Mouse (Mus musculus) right cerebral cortex, adult 2 months (tissue): ENCODE data around the gene Cdk2.
A peak's percentile ranks its signal among the peaks of the same experiment; 100 is the strongest.

ENCODE experiments used
- DNase-seq, 2 experiments: peaks; one replicate each; pipeline ENCODE4 v3.0.0; 2021 to 2022; ENCODE audit warnings: low spot score in 2 of 2

Cdk2 gene

DNA sequence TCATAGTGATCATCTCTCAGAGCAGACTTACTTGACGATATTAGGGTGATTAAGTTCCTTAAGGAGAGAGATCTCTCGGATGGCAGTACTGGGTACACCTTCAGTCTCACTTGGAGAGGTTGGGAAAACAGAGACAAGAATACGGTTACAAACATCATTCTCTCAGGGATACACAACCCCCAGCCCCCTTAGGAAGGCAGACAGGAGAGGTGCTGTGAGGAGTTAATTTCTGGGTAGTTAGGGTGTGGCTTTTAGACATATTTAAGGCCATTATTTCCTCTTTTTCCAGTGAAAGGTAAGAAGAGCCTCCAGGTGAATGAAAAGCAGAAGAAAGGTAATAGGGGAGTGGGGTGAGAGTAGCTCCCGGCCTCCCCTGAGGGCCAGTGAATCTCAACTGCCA lies 936 bp downstream of the Cdk2 start, which contains the start of gene Pmel:
Gene Pmel, plus strand, starts transcription at position 301 of the 400 bp plus-strand sequence.
- no peak for DNase-seq

DNA sequence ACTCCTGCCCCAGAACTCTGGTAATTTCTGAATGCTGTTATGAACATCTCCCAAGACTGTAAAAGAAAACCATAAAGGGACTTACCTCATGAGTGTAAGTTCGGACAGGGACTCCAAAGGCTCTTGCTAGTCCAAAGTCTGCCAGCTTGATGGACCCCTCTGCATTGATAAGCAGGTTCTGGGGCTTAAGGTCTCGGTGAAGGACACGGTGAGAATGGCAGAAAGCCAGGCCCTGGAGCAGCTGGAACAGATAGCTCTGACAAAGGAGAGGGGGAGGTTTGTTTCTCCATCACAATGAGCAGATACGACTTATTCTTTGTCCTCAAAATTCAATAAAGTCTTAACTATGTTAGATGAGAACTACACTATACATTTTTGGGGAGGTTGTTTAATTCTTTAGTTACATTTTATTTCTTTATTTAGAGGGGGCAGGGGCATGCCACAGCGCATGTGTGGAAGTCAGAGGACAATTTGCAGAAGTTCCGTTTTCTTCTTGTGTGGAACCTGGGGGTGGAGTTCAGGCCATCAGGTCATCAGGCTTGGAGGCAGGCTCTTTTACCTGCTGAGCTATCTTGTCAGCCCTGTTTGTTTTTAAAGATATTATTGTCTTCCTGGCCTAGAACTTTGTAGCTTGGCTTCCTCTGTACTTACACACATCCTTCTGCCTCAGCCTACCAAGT lies 2.4 kb downstream of the Cdk2 start:
- no peak for DNase-seq

- DNase-seq = no peak
Measured at GRCm38 (mm10) chr10:128700712-128701111, 4.1 kb downstream of the Cdk2 start.

GRCm38 (mm10) chr10:128699611-128700010 lies 5.2 kb downstream of the Cdk2 start:
- DNase-seq = no peak

DNA sequence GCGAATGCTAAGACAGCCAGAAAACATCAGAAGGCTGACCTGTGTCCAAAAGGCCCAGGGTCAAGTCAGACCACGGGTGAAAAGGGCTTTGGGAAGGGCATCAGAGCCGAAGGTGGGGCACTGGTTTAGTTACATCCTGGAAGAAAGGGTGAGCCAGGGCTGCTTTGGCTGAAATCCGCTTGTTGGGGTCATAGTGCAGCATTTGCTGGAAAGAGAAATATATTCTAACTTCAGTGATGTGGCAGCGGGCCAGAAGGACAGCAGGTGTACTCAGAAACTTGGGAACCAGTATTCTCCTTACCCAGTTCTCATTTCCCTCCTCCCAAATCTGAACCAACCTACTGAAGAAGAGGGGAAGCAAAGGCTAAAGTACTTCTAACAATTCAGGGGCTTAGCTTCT lies 5.8 kb downstream of the Cdk2 start:
- DNase-seq = no peak

DNA sequence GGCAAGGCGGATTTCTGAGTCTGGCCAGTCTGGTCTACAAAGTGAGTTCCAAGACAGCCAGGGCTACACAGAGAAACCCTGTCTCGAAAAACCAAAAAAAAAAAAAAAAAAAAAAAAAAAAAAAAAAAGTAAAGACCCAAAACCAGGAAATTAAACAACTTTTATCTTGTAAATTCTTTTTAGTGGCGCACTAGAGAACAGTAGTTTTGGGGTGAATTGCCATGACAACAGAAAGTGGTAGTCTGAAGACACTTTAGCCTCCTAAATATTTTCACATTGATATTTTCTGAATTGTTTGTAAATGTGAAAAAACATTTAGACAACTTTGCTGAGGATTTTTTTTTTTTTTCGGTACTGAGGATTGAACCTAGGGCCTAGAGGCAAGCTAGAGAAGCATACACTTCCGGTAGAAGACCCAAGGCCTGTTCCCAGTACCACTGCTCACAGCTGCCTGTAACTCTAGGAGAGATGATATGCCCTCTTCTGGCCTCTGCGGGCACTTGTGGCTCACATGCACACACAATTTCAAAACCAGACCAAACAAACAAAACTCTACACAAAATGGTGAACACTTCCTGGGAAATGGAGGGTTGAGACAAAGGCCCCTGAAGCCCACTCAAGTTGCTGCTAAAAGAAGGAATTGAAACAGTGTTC lies 7.6 kb downstream of the Cdk2 start:
- no peak for DNase-seq

DNA sequence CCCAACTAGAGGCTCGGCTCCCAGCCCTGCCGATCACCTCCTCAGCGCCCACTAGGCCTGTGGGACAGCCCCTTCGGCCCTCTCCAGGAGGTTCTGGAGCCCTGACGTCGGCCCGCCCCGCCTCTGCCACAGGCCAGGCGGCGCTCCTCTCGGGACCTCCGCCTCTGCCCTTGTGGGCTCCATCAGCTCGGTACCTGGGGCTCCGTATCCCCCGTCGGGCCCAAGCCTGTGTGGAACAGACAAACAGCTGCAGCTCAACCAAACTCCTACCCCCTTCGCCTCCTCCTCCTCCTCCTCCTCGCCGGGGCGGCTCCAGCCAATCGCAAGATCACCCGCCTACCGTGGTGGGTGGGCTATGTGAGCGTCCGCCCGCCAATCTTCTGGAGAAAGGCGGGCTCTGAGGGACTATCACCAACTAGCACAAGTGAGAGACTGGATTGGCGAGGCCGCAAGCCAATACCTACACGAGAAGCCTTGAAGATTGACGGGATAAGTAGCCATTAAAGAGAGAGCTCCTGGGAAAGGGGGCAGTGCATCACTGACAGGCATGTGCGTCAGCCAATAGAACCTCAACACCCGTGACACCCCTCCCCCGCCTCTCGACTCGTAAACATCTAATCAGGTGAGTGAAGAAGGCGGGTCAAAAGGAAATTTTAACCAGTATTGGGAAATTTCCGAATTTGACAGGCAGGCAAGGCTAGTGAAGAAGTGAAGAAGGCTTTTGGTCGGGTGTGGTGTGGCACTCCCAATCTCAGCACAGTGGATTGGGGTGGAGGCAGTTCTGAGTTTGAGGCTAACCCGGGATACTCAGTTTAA lies 8.6 kb downstream of the Cdk2 start, which contains the start of gene Rab5b:
Gene Rab5b, minus strand, starts transcription at position 273 of the 816 bp plus-strand sequence.
- DNase-seq = peak; percentile 99 to 100

DNA sequence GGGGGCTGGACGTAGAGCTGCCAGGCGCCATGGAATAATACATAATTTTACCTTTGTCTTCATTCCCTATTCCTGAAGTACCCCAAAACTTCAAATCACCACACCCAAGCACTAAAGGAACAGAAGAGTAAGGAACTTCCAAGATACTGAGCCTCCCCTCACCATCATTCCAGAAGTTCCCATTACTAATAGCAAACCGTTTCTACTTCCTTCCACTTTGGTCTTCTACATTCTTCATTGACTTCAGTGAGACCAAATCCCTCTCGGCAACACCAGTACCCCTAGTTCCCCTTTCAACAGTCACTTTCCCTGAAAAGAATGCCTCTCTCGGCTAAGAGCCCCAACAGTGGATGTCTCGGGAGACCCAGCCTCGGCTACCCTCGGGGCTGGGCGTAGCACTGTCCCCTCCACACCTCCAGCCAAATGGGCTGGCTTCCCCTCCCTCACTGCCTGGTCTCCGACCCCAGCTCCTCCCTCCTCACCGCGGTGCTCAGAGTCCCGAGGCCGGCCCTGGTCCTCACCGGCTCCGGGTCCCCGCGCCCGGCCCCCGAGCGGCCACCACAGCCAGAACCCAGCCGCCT lies 9.3 kb downstream of the Cdk2 start:
- DNase-seq = no peak

- no peak for DNase-seq
Measured at GRCm38 (mm10) chr10:128674469-128675008, 30.3 kb downstream of the Cdk2 start.

DNA sequence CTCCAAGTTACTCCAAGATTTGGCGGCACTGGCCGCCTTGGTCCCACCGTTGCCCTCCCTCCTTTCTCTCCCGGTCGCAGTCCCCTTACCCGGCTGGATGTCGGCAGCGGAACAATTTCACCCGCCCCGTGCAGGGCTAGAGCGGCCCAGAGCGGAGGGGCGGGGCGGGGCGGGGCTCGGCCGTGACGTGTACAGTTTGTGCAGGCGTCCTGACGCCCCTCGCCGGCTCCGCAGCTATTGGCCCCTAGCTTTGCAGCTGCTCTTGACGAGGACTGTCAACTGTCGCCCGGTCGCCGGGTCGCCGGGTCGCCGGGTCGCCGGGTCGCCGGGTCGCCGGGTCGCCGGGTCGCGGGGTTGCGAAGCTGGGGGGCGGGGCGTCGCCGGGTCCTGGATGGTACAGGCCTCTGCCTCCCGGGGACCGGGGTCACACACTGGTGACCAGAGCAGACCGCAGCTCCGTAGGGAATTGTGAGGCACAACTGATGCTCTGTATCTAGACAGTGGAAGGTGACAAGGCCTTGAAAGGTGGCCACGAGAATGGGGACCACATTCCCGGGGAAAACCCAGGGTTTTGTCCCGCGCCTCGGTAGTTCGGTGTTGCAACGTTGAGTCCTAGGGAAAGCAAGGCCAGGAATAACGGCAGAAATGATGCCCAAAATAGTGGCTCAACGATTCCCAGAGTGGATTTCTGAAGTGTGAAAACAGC lies 30.9 kb downstream of the Cdk2 start, which contains the start of gene Suox:
Gene Suox, minus strand, starts transcription at position 311 of the 706 bp plus-strand sequence.
- DNase-seq = peak; percentile 80 to 84

DNA sequence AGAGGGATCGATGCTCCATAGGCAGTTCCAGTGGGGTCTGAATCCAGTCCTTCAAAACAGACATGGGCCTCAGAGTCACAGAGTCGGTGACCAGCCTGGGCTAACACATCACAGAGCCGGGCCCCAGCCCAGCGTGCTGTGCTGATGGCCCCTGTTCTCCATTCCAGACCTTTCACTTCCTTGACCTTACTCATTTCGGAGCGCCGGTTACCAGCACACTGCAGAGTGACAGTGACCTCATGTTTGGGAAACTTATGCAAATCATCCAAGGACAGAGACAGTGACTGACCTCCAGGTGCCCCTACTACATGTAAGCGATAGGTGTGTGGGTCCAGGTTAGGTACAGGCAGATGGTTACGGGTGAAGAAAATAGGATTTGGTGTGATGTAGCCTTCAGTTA lies 33.7 kb downstream of the Cdk2 start:
- no peak for DNase-seq

GRCm38 (mm10) chr10:128668790-128669672 lies 35.8 kb downstream of the Cdk2 start:
- DNase-seq = peak; percentile 64 to 65

- no peak for DNase-seq
Measured at GRCm38 (mm10) chr10:128665806-128666205, 39.0 kb downstream of the Cdk2 start.

GRCm38 (mm10) chr10:128665307-128665706 lies 39.5 kb downstream of the Cdk2 start:
- DNase-seq = no peak

- no peak for DNase-seq
Measured at GRCm38 (mm10) chr10:128664808-128665207, 40.0 kb downstream of the Cdk2 start.

- DNase-seq = no peak
Measured at GRCm38 (mm10) chr10:128663441-128664220, 41.2 kb downstream of the Cdk2 start.

DNA sequence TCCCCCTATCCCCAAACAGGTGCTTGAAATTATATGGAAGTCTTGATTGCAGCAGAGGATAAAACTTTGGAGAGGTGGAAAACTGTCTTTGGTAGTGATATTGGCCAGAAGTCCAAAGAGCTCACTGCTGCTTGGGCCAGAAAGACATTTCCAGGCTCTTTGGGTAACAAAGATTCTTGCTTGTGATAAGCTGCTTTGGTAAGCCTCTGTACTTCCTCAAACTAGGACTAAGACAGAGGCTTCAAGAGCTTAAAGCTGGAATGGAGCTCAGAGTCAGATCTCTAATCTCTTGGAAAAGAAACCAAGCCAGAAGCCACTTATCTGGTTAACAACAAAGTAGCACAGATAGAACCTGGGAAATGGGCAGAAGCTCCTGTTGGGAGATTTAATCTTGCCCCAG lies 42.4 kb downstream of the Cdk2 start:
- no peak for DNase-seq

GRCm38 (mm10) chr10:128659490-128659889 lies 45.3 kb downstream of the Cdk2 start:
- DNase-seq = no peak

DNA sequence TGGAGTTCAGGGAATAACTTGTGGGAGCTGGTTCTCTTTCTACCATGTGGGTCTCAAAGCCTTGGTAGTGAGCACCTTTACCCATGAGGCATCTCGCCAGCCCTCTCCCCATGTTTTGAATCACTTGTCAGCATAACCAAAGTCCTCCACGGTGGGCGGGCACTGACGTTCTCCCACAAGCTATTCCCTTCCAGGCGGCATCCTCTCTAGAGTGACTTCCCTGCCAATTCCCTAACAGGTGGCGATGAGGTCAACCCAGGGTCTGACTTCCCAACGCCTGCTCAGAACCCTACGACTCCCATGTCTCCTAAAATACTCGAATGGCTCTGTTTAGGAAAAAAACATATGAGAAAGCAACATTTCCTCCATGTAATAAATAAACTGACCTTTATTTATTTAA lies 47.0 kb downstream of the Cdk2 start:
- no peak for DNase-seq
